Mouse (Mus musculus) myocyte (in vitro differentiated cells): ENCODE measurements around the gene Fzr1. TPM values are rescaled to one million over a fixed set of nuclear protein-coding genes. Genes with fewer than 3 reads are reported as not detected.
A peak's percentile ranks its signal among the peaks of the same experiment; 100 is the strongest.

Experiments used
- H3K27me3 ChIP-seq: one replicate; pipeline ENCODE4 v1.6.1; 2011; ENCODE audit not compliant: control insufficient read depth, insufficient read depth, insufficient read length
- H3K36me3 ChIP-seq: one replicate; pipeline ENCODE4 v1.6.1; 2011; ENCODE audit not compliant: control insufficient read depth, insufficient read depth
- H3K4me2 ChIP-seq: one replicate; pipeline ENCODE4 v1.6.1; 2011; ENCODE audit warnings: low read depth, control low read depth
- H3K4me3 ChIP-seq: one replicate; pipeline ENCODE4 v1.5.1; 2011; ENCODE audit warnings: mild to moderate bottlenecking, control low read depth, moderate library complexity
- H3K79me2 ChIP-seq: one replicate; pipeline ENCODE4 v1.6.1; 2011; ENCODE audit not compliant: control insufficient read depth, insufficient read depth
- H3ac ChIP-seq: one replicate; pipeline ENCODE4 v1.6.1; 2011; ENCODE audit not compliant: control insufficient read depth, insufficient read length
- CEBPB ChIP-seq: IDR thresholded peaks from 2 replicates; pipeline ENCODE4 v1.6.1; 2011; ENCODE audit warnings: mild to moderate bottlenecking, moderate library complexity; ENCODE audit not compliant: poor library complexity, insufficient read depth, severe bottlenecking
- E2F4 ChIP-seq: IDR thresholded peaks from one replicate; pipeline ENCODE4 v1.6.1; 2011; ENCODE audit warnings: mild to moderate bottlenecking, control low read depth, moderate library complexity; ENCODE audit not compliant: insufficient read depth
- MAX ChIP-seq: IDR thresholded peaks from one replicate; pipeline ENCODE4 v1.6.1; 2011; ENCODE audit warnings: low read depth, mild to moderate bottlenecking, control low read depth
- MYOD1 ChIP-seq, 3 experiments: IDR thresholded peaks; one replicate each; pipeline ENCODE4 v1.6.1; 2011; ENCODE audit warnings: control low read depth in 2 of 3, low read depth in 2 of 3, mild to moderate bottlenecking in 2 of 3, moderate library complexity in 1 of 3; ENCODE audit not compliant: insufficient read length in 2 of 3, control insufficient read depth in 1 of 3
- MYOG ChIP-seq, 3 experiments: IDR thresholded peaks; one replicate each; pipeline ENCODE4 v1.6.1; 2011; ENCODE audit warnings: control low read depth in 2 of 3, low read depth in 2 of 3, mild to moderate bottlenecking in 2 of 3; ENCODE audit not compliant: insufficient read length in 2 of 3, control insufficient read depth in 1 of 3, insufficient read depth in 1 of 3
- POLR2A ChIP-seq: IDR thresholded peaks from one replicate; pipeline ENCODE4 v1.6.1; 2011; ENCODE audit warnings: low read depth, mild to moderate bottlenecking, control low read depth, moderate library complexity; ENCODE audit not compliant: insufficient read length
- POLR2AphosphoS2 ChIP-seq: IDR thresholded peaks from one replicate; pipeline ENCODE4 v1.6.1; 2011; ENCODE audit warnings: low read depth, control low read depth; ENCODE audit not compliant: insufficient read length
- REST ChIP-seq: IDR thresholded peaks from one replicate; pipeline ENCODE4 v1.6.1; 2011; ENCODE audit warnings: mild to moderate bottlenecking, control low read depth, moderate library complexity; ENCODE audit not compliant: insufficient read depth, insufficient read length
- SRF ChIP-seq: IDR thresholded peaks from one replicate; pipeline ENCODE4 v1.6.1; 2011; ENCODE audit warnings: low read depth; ENCODE audit not compliant: control insufficient read depth, insufficient read length
- TCF12 ChIP-seq: IDR thresholded peaks from one replicate; pipeline ENCODE4 v1.6.1; 2011; ENCODE audit warnings: mild to moderate bottlenecking, control low read depth; ENCODE audit not compliant: poor library complexity, insufficient read depth, severe bottlenecking
- TCF3 ChIP-seq: IDR thresholded peaks from one replicate; pipeline ENCODE4 v1.6.1; 2011; ENCODE audit warnings: low read depth, control low read depth; ENCODE audit not compliant: insufficient read length
- USF1 ChIP-seq: IDR thresholded peaks from one replicate; pipeline ENCODE4 v1.6.1; 2011; ENCODE audit warnings: low read depth, mild to moderate bottlenecking, control low read depth, moderate library complexity
- polyA plus RNA-seq: library from polyadenylated mRNA; unstranded; fragments of >200 nt; fragmentation: generic; extraction: Trizol; gene quantifications from one replicate; pipeline ENCODE4 v1.2.1, GENCODE M21; 2012; ENCODE audit warnings: missing spikeins

Fzr1 gene
- polyA plus RNA-seq, 1 experiment, result 42.0 TPM

DNA sequence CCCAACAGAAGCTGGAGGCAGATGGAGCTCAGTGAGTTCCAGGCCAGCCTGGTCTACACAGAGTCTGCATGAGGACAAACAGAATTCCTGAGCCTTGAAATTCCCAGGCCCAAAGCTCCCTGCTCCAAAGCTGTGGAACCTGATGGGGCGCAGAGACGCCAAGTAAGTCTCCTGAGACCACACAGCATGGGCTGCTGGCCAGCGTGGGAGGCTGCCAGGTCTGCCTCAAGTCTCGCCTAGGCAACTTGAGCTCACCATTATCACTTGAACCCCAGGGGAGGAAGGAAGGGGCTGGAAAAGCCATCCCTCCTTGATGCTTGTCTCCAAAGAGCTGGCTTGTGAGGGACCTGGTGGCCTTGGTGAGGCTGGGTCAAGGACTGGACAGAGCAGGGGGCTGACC lies 48.3 kb downstream of the Fzr1 start:
- no peaks in the 10 kb centered on the region for H3K27me3 ChIP-seq
- no peak overlapping the region for H3K4me2 ChIP-seq
- H3K79me2 ChIP-seq, result no peaks in the 10 kb centered on the region
- H3K4me3 ChIP-seq, result no peak overlapping the region
- H3ac ChIP-seq, result no peak overlapping the region
- peaks cover 10% of the 10 kb centered on the region for H3K36me3 ChIP-seq
- TF ChIP-seq TCF12 (no peak), SRF (no peak), POLR2A (no peak), REST (no peak), CEBPB (no peak)

DNA sequence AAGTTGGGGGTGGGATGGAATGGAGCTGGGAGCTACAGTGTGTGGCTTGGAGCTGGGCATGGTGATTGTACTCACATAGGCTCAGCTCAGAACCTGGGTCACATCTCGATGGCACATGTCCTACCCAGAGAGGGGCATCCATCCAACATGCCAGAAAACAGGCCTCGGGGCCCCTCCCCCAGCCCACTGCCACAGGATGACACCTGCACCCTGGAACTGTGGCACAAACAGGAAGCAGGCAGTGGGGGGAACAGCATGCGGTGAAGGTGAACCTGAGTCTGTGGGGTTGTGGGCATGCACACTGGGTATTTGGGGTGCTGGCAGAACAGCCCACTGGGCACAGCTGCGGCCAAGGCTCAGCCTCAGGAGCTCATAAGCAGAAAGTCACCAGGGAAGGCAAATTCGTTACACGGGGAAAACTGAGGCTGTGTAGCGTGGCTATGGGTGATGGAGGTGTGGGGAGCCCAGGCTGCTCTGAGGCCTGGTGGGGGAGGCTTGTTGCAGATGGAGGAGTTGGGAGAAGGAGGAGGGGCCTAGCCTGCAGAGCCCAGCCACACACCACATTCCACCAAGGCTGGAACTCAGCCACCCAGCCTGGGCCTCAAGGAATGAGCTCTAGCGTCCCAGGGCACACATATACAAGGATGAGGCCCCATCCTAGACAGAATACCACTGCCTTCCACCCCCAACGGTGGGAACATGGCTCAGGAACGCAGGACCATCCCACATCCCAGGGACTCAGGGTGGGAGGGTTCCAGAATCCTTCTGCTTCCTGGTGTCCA lies 48.9 kb downstream of the Fzr1 start:
- Histone ChIP-seq H3K27me3 (no peaks in the 10 kb centered on the region), H3K4me3 (no peak overlapping the region), H3K4me2 (no peak overlapping the region), H3K79me2 (no peaks in the 10 kb centered on the region), H3ac (no peak overlapping the region), H3K36me3 (peaks cover 10% of the 10 kb centered on the region)
- TF ChIP-seq USF1 (no peak), MYOG (IDR thresholded peaks at IDR 0.05; ENCODE audit: control insufficient read depth in 1 of 3, insufficient read depth in 1 of 3, insufficient read length in 2 of 3, low read depth in 2 of 3) (no peak), TCF3 (no peak)

GRCm38 (mm10) chr10:81328386-81328785 lies 49.9 kb downstream of the Fzr1 start, which contains the start of gene Tbxa2r:
Tbxa2r (plus strand) TSS chr10:81328731.
- Histone ChIP-seq H3K79me2 (no peaks in the 10 kb centered on the region), H3K27me3 (no peaks in the 10 kb centered on the region), H3ac (no peak within 1 kb of the TSS), H3K4me3 (no peak within 1 kb of the TSS), H3K36me3 (peaks cover 10% of the 10 kb centered on the region), H3K4me2 (no peak within 1 kb of the TSS)
- TF ChIP-seq MAX (no peak), CEBPB (no peak), E2F4 (no peak), REST (no peak), POLR2AphosphoS2 (no peak), TCF3 (no peak), USF1 (no peak), POLR2A (no peak), TCF12 (no peak), SRF (no peak), MYOG (IDR thresholded peaks at IDR 0.05; ENCODE audit: control insufficient read depth in 1 of 3, insufficient read depth in 1 of 3, insufficient read length in 2 of 3, low read depth in 2 of 3) (no peak), MYOD1 (IDR thresholded peaks at IDR 0.05; ENCODE audit: control insufficient read depth in 1 of 3, insufficient read length in 2 of 3, low read depth in 2 of 3) (no peak)

DNA sequence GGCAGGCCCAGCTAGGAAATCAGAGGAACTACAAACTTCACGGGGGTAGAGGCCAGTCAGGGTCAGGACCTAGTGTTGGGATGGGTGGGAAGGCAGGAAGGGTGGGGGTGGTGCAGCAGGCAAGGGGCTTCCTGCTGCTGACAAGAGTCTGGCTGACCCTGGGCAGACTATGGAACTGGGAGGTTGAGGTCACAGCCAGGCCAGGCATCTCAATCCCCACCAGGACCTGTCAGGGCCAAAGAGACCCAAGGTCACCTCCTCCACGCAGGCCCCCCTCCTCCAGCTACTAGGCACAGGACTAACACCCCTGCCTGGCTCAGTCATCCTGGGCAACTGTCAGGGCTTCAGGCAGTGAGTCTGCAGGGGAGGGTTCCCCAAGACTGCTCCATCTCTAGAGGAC lies 50.4 kb downstream of the Fzr1 start:
- Histone ChIP-seq H3K27me3 (no peaks in the 10 kb centered on the region), H3K79me2 (peaks cover 2% of the 10 kb centered on the region), H3ac (no peak overlapping the region), H3K4me3 (no peak overlapping the region), H3K4me2 (no peak overlapping the region), H3K36me3 (peaks cover 10% of the 10 kb centered on the region)
- TF ChIP-seq POLR2AphosphoS2, result peak; percentile 12
- TF ChIP-seq TCF12, result no peak
- no peak for TF ChIP-seq TCF3

- Histone ChIP-seq H3K27me3 (no peaks in the 10 kb centered on the region), H3K4me3 (no peak overlapping the region), H3ac (no peak overlapping the region), H3K36me3 (peaks cover 10% of the 10 kb centered on the region), H3K79me2 (peaks cover 13% of the 10 kb centered on the region), H3K4me2 (no peak overlapping the region)
- no peak for TF ChIP-seq MAX
- TF ChIP-seq SRF, result no peak
- TF ChIP-seq E2F4, result no peak
- no peak for TF ChIP-seq USF1
- no peak for TF ChIP-seq POLR2A
- TF ChIP-seq POLR2AphosphoS2, result no peak
Observed at GRCm38 (mm10) chr10:81326858-81327257, 51.5 kb downstream of the Fzr1 start.
